Mouse (Mus musculus) gastrocnemius, postnatal 10 days (tissue): ENCODE results near the gene Rab10. TPM values are rescaled to one million over a fixed set of nuclear protein-coding genes. Genes with fewer than 3 reads are reported as not detected.

Experiments
- DNase-seq: peaks from one replicate; pipeline ENCODE4 v3.0.0; 2021; ENCODE audit warnings: mixed read lengths
- total RNA-seq, 2 experiments: library from RNA; stranded (reverse); gene quantifications; 2 replicates each; pipeline ENCODE4 v1.2.3; 2021

Gene Rab10
- total RNA-seq, 2 experiments from 2014 or later = 208 to 238 TPM

GRCm38 (mm10) chr12:3236831-3237681, 72.7 kb downstream of the Rab10 start:
- peak; percentile 11 for DNase-seq

DNA sequence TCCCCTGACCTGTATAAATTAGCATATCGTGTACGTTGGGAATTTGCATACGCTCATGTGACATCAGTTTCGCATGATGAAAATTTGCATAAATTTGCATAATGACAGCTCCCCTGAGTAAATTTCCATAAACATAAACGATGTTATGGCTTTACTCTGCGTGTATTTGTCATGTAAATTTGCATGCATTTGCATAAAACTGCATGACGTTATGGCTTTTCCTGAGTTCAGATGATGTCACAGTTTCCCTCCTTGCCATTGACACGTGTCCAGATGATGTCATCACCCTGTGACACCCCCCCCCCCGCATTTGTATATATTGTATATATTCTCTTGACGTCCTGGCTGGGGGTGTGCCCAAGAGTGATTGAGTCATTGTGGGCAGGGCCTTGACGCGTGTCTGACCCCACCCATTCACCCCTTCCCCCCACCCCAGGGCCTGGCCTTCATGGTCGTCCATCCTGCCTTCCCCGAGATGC, 73.6 kb downstream of the Rab10 start:
- no peak for DNase-seq

DNA sequence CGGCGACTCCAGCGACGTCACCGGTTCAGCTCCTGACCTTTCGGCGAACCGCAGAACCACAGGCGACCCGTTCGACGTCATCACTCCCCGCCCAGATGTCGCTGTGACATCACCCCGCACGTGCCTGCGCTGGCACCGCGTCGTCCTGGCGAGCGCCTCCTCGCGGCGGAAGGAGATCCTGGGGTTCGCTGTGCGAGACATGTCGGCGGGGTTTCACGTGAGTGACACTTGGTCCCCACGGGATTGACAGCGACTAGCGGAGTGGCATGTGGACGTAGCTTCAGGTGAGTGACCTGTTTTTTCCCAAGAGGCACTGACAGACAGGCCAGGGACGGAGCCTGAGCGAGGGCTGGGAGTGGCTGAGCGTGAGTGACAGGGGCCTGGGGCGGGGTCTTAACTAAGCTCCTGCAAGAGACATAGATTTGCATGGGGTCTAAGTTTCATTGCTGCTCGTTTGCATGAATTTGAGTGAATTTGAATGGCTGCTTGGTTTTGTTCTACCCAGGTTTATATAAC, 74.1 kb downstream of the Rab10 start:
- DNase-seq = peak; percentile 96

DNA sequence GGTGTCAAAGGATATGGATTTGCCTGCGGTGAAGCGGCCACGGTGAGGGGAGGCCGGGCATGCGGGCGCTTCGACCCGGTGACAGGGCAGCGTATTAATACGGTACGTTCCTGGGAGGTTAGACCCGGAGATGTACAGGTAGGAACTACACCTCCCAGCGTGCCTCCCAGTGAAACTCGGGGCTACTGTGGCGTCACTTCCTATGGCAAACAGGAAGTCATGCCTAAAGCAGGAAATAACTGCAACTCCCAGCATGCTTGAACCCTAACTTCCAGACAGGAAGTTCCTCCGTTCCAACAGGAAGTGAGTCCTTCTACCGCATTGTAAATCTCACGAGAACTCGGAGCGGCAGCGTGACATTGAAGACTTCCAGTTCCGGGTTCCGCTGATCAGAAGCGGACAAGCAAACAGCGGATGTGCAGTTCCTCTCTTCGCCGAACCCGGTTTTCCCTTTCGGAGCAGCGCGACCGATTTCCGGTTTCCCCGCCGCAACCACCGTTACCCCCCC, 74.6 kb downstream of the Rab10 start:
- DNase-seq = no peak

GRCm38 (mm10) chr12:3234061-3234460, 75.7 kb downstream of the Rab10 start:
- DNase-seq = no peak

DNA sequence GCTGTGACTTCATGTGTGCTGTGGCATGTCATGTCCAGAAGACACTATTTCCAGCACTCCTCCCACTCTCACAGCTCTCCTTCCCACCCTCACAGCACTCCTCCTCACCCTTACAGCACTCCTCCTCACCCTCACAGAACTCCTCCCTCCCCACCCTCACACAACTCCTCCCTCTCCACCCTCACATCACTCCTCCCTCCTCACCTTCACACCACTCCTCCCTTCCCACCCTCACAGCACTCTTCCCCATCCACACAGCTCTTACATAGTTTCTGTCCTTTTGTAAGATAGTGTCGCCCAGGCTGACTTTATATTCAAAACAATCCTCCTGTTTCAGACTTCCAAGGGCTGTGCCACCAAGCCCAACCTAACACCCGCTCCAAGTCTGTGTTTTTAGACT, 86.4 kb downstream of the Rab10 start:
- no peak for DNase-seq

DNA sequence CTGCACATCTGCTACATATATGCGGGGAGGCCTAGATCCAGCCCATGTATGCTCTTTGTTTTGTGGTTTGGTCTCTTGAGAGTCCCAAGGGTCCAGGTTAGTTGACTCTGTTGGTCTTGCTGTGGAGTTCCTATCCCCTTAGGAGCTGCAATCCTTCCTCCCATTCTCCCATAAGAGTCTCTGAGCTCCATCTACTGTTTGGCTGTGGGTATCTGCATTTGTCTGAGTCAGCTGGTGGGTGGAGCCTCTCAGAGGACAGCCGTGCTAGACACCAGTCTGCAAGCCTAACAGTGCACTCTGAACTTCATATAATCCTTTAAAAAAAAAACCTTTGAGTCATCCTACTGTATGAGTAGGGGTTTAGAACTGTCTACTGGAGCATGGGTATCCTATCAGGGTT, 99.6 kb downstream of the Rab10 start:
- no peak for DNase-seq

DNA sequence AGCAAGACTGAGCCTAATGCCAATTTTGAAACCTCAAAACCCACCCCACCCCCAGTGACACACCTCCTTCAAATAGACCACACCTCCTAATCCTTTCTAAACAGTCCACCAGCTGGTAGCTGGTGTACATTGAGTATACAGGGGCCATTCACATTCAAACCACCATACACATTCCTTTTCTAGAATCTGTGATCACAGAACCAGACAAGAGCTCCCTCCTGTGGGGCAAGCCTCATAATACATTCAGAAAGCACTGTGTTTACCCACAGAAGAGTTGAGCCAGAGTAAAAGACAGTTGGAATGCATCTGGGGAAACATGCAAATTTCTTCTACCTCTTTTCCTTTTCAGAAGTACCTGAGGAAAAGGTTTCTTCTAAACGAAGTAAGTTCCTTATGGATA, 100.6 kb downstream of the Rab10 start:
- DNase-seq = no peak

Other genes with a start within 250 kb of the Rab10 start
- gene Kif3c, start 55.2 kb upstream of the Rab10 start, total RNA-seq = 10 to 100 TPM in 1 of 2 experiments, 1 to 10 TPM in 1; 9.9 to 10.7 TPM
- gene Asxl2, start 116.9 kb upstream of the Rab10 start, total RNA-seq = 10 to 100 TPM; 19.4 to 22.7 TPM